Mouse (Mus musculus) ES-E14 (cell line): ENCODE data around the gene Phf6.

Source experiments
- MAFK ChIP-seq: IDR thresholded peaks from 2 replicates; pipeline ENCODE4 v1.6.1; 2014; ENCODE audit warnings: mild to moderate bottlenecking, low read depth, low read length, inconsistent platforms; ENCODE audit not compliant: insufficient read depth
- ZC3H11A ChIP-seq: IDR thresholded peaks from 2 replicates; pipeline ENCODE4 v1.6.1; 2012; ENCODE audit warnings: low read depth, mild to moderate bottlenecking, inconsistent platforms, low read length, borderline replicate concordance

DNA sequence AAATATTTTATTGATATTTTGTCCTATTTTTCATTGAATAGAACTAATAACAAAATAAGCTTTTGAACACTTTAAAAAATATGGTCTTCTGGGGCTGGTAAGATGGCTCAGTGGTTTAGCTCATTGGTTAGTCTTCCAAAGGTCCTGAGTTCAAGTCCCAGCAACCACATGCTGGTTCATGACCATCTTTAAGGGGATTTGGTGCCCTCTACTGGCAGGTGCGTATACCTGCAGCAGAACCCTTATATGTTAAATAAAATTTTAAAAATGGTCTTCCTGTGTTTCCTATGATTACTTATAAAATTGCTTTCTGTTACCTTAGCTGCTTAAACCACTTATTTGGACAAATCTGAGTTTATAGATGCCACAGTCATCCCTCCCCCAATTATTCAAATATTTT lies 16.8 kb downstream of the Phf6 start:
- TF ChIP-seq MAFK = no peak
- no peak for TF ChIP-seq ZC3H11A
